Mouse (Mus musculus): ENCODE data around the gene Ltbp1. TPM values are rescaled to one million over a fixed set of nuclear protein-coding genes. Genes with fewer than 3 reads are reported as not detected.

The Ltbp1 gene
- total and polyA plus RNA-seq, 3 experiments, result 0.01 to 0.04 TPM; not detected in 1

- no peak overlapping the region for H3K9ac ChIP-seq (ENCODE audit: control insufficient read depth, low read depth, low read length, poor library complexity, severe bottlenecking)
- no peaks in the 10 kb centered on the region for H3K4me1 ChIP-seq (ENCODE audit: control insufficient read depth in 1 of 2, insufficient read depth in 2 of 2, low read length in 2 of 2)
- TF ChIP-seq GATA1 (IDR thresholded peaks at IDR 0.05; ENCODE audit: low read depth, low read length) (no peak), GABPA (IDR thresholded peaks at IDR 0.05; ENCODE audit: low read depth, low read length) (no peak), HCFC1 (IDR thresholded peaks at IDR 0.05; ENCODE audit: low read depth, low read length) (no peak), ETS1 (IDR thresholded peaks at IDR 0.05; ENCODE audit: low read depth, low read length) (no peak), ZC3H11A (IDR thresholded peaks at IDR 0.05; ENCODE audit: low read depth, low read length) (no peak), MYB (IDR thresholded peaks at IDR 0.05; ENCODE audit: low read depth, low read length) (no peak), MXI1 (IDR thresholded peaks at IDR 0.05; ENCODE audit: low read depth, low read length) (no peak), JUND (IDR thresholded peaks at IDR 0.05; ENCODE audit: low read depth, low read length) (no peak), MAZ (IDR thresholded peaks at IDR 0.05; ENCODE audit: low read depth, low read length) (no peak), MAFK (IDR thresholded peaks at IDR 0.05; ENCODE audit: borderline replicate concordance, low read depth, low read length) (no peak), NRF1 (IDR thresholded peaks at IDR 0.05; ENCODE audit: insufficient read depth, low read depth, low read length, poor library complexity, severe bottlenecking) (no peak), NELFE (IDR thresholded peaks at IDR 0.05; ENCODE audit: low read depth, low read length) (no peak), USF1 (IDR thresholded peaks at IDR 0.05; ENCODE audit: low read depth, low read length) (no peak), SMC3 (IDR thresholded peaks at IDR 0.05; ENCODE audit: low read depth, low read length) (no peak), SIN3A (IDR thresholded peaks at IDR 0.05; ENCODE audit: low read length) (no peak), POLR2AphosphoS2 (IDR thresholded peaks at IDR 0.05; ENCODE audit: low read length) (no peak), ZNF384 (IDR thresholded peaks at IDR 0.05; ENCODE audit: low read depth, low read length) (no peak), RAD21 (IDR thresholded peaks at IDR 0.05; ENCODE audit: low read depth, low read length) (no peak)
- H3K79me2 ChIP-seq (ENCODE audit: control insufficient read depth, insufficient read depth, low read length, poor library complexity), result no peaks in the 10 kb centered on the region
- H3K9me3 ChIP-seq (replicated peaks; ENCODE audit: insufficient read depth, low read length), result no peaks in the 10 kb centered on the region
- H3K27me3 ChIP-seq (ENCODE audit: control insufficient read depth in 1 of 2, insufficient read depth in 2 of 2, low read length in 2 of 2), result no peaks in the 10 kb centered on the region; a peak in 1 of 4 replicates
- H3K36me3 ChIP-seq (ENCODE audit: control insufficient read depth in 1 of 2, insufficient read depth in 2 of 2, low read length in 2 of 2), result no peaks in the 10 kb centered on the region; a peak in 1 of 4 replicates
- H3K4me3 ChIP-seq (ENCODE audit: control insufficient read depth in 1 of 2, insufficient read depth in 1 of 2, low read depth in 2 of 2, low read length in 2 of 2), result no peak overlapping the region
- DNase-seq (ENCODE audit: low read depth, low spot score), result no peak
- H3K27ac ChIP-seq (ENCODE audit: control insufficient read depth, low read depth, low read length), result no peak overlapping the region
These were observed 10.2 kb downstream of the Ltbp1 start for GRCm38 (mm10) chr17:75015546-75015945.

GRCm38 (mm10) chr17:75017423-75017822 is 12.1 kb downstream of the Ltbp1 start:
- no peaks in the 10 kb centered on the region for H3K79me2 ChIP-seq (ENCODE audit: control insufficient read depth, insufficient read depth, low read length, poor library complexity)
- H3K4me1 ChIP-seq (ENCODE audit: control insufficient read depth in 1 of 2, insufficient read depth in 2 of 2, low read length in 2 of 2), result no peaks in the 10 kb centered on the region
- no peaks in the 10 kb centered on the region for H3K9me3 ChIP-seq (replicated peaks; ENCODE audit: insufficient read depth, low read length)
- H3K27ac ChIP-seq (ENCODE audit: control insufficient read depth, low read depth, low read length), result no peak overlapping the region
- no peaks in the 10 kb centered on the region for H3K36me3 ChIP-seq (ENCODE audit: control insufficient read depth in 1 of 2, insufficient read depth in 2 of 2, low read length in 2 of 2)
- no peak overlapping the region for H3K4me3 ChIP-seq (ENCODE audit: control insufficient read depth in 1 of 2, insufficient read depth in 1 of 2, low read depth in 2 of 2, low read length in 2 of 2)
- peak; percentile 76 for DNase-seq (ENCODE audit: low read depth, low spot score)
- H3K9ac ChIP-seq (ENCODE audit: control insufficient read depth, low read depth, low read length, poor library complexity, severe bottlenecking), result no peak overlapping the region
- H3K27me3 ChIP-seq (ENCODE audit: control insufficient read depth in 1 of 2, insufficient read depth in 2 of 2, low read length in 2 of 2), result no peaks in the 10 kb centered on the region; a peak in 1 of 4 replicates
- no peak for TF ChIP-seq USF2 (IDR thresholded peaks at IDR 0.05; ENCODE audit: borderline replicate concordance in 1 of 2, insufficient read depth in 1 of 2, low read depth in 1 of 2, low read length in 2 of 2)
- TF ChIP-seq CHD2 (IDR thresholded peaks at IDR 0.05; ENCODE audit: low read length), result no peak
- no peak for TF ChIP-seq RCOR1 (IDR thresholded peaks at IDR 0.05; ENCODE audit: low read depth, low read length)
- no peak for TF ChIP-seq NRF1 (IDR thresholded peaks at IDR 0.05; ENCODE audit: insufficient read depth, low read depth, low read length, poor library complexity, severe bottlenecking)
- TF ChIP-seq SMC3 (IDR thresholded peaks at IDR 0.05; ENCODE audit: low read depth, low read length), result peak; percentile 96
- TF ChIP-seq NELFE (IDR thresholded peaks at IDR 0.05; ENCODE audit: low read depth, low read length), result no peak
- no peak for TF ChIP-seq MYB (IDR thresholded peaks at IDR 0.05; ENCODE audit: low read depth, low read length)
- no peak for TF ChIP-seq ZMIZ1 (IDR thresholded peaks at IDR 0.05; ENCODE audit: low read depth, low read length)
- TF ChIP-seq ETS1 (IDR thresholded peaks at IDR 0.05; ENCODE audit: low read depth, low read length), result no peak
- no peak for TF ChIP-seq EP300 (IDR thresholded peaks at IDR 0.05; ENCODE audit: low read depth in 1 of 2, low read length in 2 of 2)
- no peak for TF ChIP-seq UBTF (IDR thresholded peaks at IDR 0.05; ENCODE audit: borderline replicate concordance, insufficient read depth, low read depth, low read length)
- TF ChIP-seq MEF2A (IDR thresholded peaks at IDR 0.05; ENCODE audit: extremely low read depth, insufficient replicate concordance, low read depth, low read length, poor library complexity, severe bottlenecking), result no peak
- peak; percentile 80 for TF ChIP-seq RAD21 (IDR thresholded peaks at IDR 0.05; ENCODE audit: low read depth, low read length)
- TF ChIP-seq JUND (IDR thresholded peaks at IDR 0.05; ENCODE audit: low read depth, low read length), result no peak
- no peak for TF ChIP-seq CHD1 (IDR thresholded peaks at IDR 0.05; ENCODE audit: low read depth, low read length)
- TF ChIP-seq POLR2AphosphoS5 (IDR thresholded peaks at IDR 0.05; ENCODE audit: borderline replicate concordance, low read depth, low read length), result no peak
- TF ChIP-seq ZNF384 (IDR thresholded peaks at IDR 0.05; ENCODE audit: low read depth, low read length), result no peak
- TF ChIP-seq KAT2A (conservative IDR thresholded peaks at IDR 0.05; ENCODE audit: low read depth, low read length), result no peak
- no peak for TF ChIP-seq GATA1 (IDR thresholded peaks at IDR 0.05; ENCODE audit: low read depth, low read length)
- TF ChIP-seq TAL1 (IDR thresholded peaks at IDR 0.05; ENCODE audit: low read length), result no peak
- no peak for TF ChIP-seq TCF12 (IDR thresholded peaks at IDR 0.05; ENCODE audit: low read depth, low read length)
- TF ChIP-seq MXI1 (IDR thresholded peaks at IDR 0.05; ENCODE audit: low read depth, low read length), result no peak

Data from MEL (cell line).